Mouse (Mus musculus) midbrain, postnatal 0 days (tissue): ENCODE data around the gene Cadm2. TPM values are rescaled to one million over a fixed set of nuclear protein-coding genes. Genes with fewer than 3 reads are reported as not detected.

Experiments used
- ATAC-seq: fragments of 200-750 bp; cut with Nextera tagmentation; 2 replicates; pipeline ENCODE4 v1.8.0; 2017; ENCODE audit warnings: moderate number of reproducible peaks, mild to moderate bottlenecking, moderate TSS enrichment, moderate library complexity; ENCODE audit not compliant: low FRiP score
- DNase-seq: peaks from one replicate; pipeline ENCODE4 v3.0.0-alpha.2; 2015; ENCODE audit warnings: low spot score
- H3K27ac ChIP-seq: fragments of 300-500 bp; sonication (generic); 2 replicates; pipeline ENCODE4 v1.5.1; 2014; ENCODE audit warnings: low read depth, mild to moderate bottlenecking, low read length, mixed read lengths
- H3K27me3 ChIP-seq: fragments of 300-500 bp; sonication (generic); 2 replicates; pipeline ENCODE4 v1.6.1; 2014; ENCODE audit warnings: low read length, control low read depth, mixed read lengths; ENCODE audit not compliant: insufficient read depth
- H3K36me3 ChIP-seq: fragments of 300-500 bp; sonication (generic); 2 replicates; pipeline ENCODE4 v1.6.1; 2014; ENCODE audit warnings: low read length, control low read depth, mixed read lengths; ENCODE audit not compliant: insufficient read depth
- H3K4me1 ChIP-seq: fragments of 300-500 bp; sonication (generic); 2 replicates; pipeline ENCODE4 v1.6.1; 2014; ENCODE audit warnings: mild to moderate bottlenecking, control low read depth, antibody characterized with exemption, low read length, mixed read lengths; ENCODE audit not compliant: insufficient read depth
- H3K4me2 ChIP-seq: fragments of 300-500 bp; sonication (generic); 2 replicates; pipeline ENCODE4 v1.6.1; 2014; ENCODE audit warnings: low read depth, mild to moderate bottlenecking, low read length, mixed read lengths; ENCODE audit not compliant: poor library complexity, severe bottlenecking
- H3K4me3 ChIP-seq: fragments of 300-500 bp; sonication (generic); 2 replicates; pipeline ENCODE4 v1.5.1; 2014; ENCODE audit warnings: low read depth, mild to moderate bottlenecking, low read length, moderate library complexity
- H3K9ac ChIP-seq: fragments of 300-500 bp; sonication (generic); replicated peaks from 2 replicates; pipeline ENCODE4 v1.6.1; 2014; ENCODE audit warnings: mild to moderate bottlenecking, low read length, moderate library complexity, mixed read lengths; ENCODE audit not compliant: poor library complexity, severe bottlenecking
- H3K9me3 ChIP-seq: fragments of 300-500 bp; sonication (generic); 2 replicates; pipeline ENCODE4 v1.6.1; 2016; ENCODE audit warnings: low read length, control low read depth
- CTCF ChIP-seq: IDR thresholded peaks from 2 replicates; pipeline ENCODE4 v1.5.1; 2016; ENCODE audit warnings: antibody characterized with exemption, mild to moderate bottlenecking
- WGBS: fragments of 180-500 bp; shearing (Covaris S2); extraction: QIAGEN DNeasy Blood & Tissue Kit; methylation state at CpG from one replicate; pipeline ENCODE4 v1.1.7; 2014; 5-methylcytosine and 5-hydroxymethylcytosine counted together
- polyA plus RNA-seq: library from polyadenylated mRNA; unstranded; fragments of >200 nt; fragmentation: Nextera tagmentation; extraction: Ambion mirVana; gene quantifications from 2 replicates; pipeline ENCODE4 v1.2.1, GENCODE M21; 2015
- total RNA-seq: library from RNA; depleted of rRNA; stranded (reverse); fragments of >200 nt; gene quantifications from 2 replicates; pipeline ENCODE4 v1.2.3, GENCODE M21; 2014

Gene Cadm2
- total and polyA plus RNA-seq, 2 experiments from 2014 or later, result 82.8 to 92.0 TPM

DNA sequence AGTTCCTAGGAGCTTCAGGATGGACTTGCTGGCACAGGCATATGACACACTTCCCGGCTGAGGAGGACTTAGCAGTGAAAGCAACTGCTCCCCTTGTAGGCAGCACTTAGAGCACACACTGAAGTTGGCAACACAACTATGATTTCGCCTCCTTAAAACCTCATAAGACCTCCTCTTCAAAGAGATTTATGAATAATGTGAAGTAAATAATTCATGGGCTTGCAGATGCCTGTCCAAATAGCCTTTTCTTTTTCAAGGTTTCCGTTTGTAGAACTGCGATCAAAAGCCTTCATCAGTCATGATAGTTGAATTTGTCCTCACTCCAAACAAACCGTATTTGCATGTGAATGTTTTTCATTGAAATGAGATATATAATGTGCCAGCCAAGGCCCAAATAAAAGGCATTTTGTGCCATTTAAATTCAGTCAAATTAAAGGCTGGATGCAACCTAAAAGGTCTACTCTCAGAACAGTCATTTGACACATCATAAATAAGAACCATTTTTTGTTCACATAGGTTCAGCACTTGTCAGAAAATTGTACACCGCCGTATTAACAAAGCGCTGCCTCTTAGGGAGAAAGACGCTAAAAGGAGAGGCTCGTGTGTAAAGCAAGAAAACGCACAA, 651.1 kb downstream of the Cadm2 start:
- Histone ChIP-seq H3K27ac (0 out of 2 replicates have a peak overlapping the region, but pooled peaks have one; percentile 26), H3K4me1 (no peaks in the 10 kb centered on the region), H3K36me3 (no peaks in the 10 kb centered on the region), H3K9ac (no peak overlapping the region), H3K27me3 (no peaks in the 10 kb centered on the region), H3K4me3 (no peak overlapping the region), H3K4me2 (peak overlapping the region; percentile 1; the same call in 1 of the 2 replicates), H3K9me3 (no peaks in the 10 kb centered on the region)
- ATAC-seq, result no peak
- TF ChIP-seq CTCF, result no peak
- 44% methylated on average over 11 of the region's 11 CpGs for WGBS
- peak; percentile 59 for DNase-seq

DNA sequence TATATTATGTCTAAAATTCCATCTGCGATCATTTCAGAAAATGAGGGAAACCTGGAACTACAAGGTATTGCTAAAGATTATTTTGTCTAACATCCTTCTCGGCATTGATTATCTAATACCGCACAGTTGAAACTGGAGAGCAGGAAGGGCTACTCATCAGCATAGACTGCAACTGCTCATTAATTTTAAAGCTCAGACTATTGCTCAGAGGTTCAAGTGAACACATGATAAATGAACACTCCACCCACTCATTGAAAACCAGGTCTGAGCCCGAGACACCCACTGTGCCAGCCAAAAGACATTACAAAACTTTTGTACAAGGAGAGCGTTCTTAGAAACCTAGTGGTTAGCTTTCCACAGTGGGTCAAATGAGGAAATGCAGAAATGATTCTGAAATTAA, 652.4 kb downstream of the Cadm2 start:
- Histone ChIP-seq H3K4me2 (no peak overlapping the region), H3K9me3 (no peaks in the 10 kb centered on the region), H3K4me3 (no peak overlapping the region), H3K4me1 (no peaks in the 10 kb centered on the region), H3K27me3 (no peaks in the 10 kb centered on the region), H3K9ac (no peak overlapping the region), H3K27ac (no peak overlapping the region), H3K36me3 (no peaks in the 10 kb centered on the region)
- TF ChIP-seq CTCF, result no peak
- DNase-seq, result no peak
- WGBS, result 72% methylated on average over 5 of the region's 5 CpGs
- ATAC-seq, result no peak

DNA sequence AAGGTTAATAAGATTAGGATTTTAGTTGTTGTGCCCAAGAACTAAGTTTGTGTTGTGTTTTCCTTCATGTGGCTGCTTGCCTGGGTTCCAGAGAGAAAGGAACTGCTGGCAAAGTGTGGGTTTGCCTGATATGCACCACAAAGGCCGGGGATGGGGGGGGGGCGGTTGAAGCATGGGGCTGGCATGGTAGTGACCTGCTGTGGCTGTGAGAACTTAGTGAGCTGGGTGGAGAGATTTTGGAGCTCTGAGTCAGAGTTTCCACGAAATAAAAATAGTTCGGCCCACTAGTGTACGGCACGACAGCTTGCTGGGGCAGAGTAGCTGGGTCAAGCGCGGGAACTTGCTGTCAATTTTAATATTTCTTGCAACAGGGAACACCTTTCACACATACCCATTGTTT, 653.0 kb downstream of the Cadm2 start:
- Histone ChIP-seq H3K9me3 (no peaks in the 10 kb centered on the region), H3K27ac (no peak overlapping the region), H3K4me3 (no peak overlapping the region), H3K36me3 (no peaks in the 10 kb centered on the region), H3K27me3 (no peaks in the 10 kb centered on the region), H3K9ac (no peak overlapping the region), H3K4me2 (no peak overlapping the region), H3K4me1 (no peaks in the 10 kb centered on the region)
- ATAC-seq, result no peak
- no peak for DNase-seq
- no peak for TF ChIP-seq CTCF
- 85% methylated on average over 8 of the region's 8 CpGs for WGBS

DNA sequence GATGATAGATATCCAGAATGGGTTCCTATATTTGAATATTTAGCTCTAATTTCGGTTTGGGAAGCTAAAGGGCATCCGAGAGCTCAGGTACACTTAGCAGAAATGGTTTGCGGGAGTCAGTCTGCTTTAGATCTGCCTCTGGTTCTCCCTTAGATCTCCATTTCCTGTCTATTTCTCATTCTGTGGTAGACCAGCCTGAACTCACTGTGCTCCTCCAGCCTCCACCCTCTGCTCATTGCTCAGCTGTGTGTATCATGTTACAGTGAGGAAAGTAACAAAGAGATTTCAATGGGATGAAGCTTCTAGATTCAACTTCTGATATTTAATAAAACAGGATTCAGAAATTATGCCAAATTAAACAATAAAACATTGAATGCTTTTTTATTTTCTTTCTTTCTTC, 661.6 kb downstream of the Cadm2 start:
- Histone ChIP-seq H3K4me1 (no peaks in the 10 kb centered on the region), H3K9ac (no peak overlapping the region), H3K36me3 (no peaks in the 10 kb centered on the region), H3K4me2 (no peak overlapping the region), H3K27me3 (no peaks in the 10 kb centered on the region), H3K27ac (no peak overlapping the region), H3K9me3 (no peaks in the 10 kb centered on the region), H3K4me3 (no peak overlapping the region)
- no peak for DNase-seq
- WGBS, result 79% methylated on average over 3 of the region's 3 CpGs
- ATAC-seq, result no peak
- no peak for TF ChIP-seq CTCF

DNA sequence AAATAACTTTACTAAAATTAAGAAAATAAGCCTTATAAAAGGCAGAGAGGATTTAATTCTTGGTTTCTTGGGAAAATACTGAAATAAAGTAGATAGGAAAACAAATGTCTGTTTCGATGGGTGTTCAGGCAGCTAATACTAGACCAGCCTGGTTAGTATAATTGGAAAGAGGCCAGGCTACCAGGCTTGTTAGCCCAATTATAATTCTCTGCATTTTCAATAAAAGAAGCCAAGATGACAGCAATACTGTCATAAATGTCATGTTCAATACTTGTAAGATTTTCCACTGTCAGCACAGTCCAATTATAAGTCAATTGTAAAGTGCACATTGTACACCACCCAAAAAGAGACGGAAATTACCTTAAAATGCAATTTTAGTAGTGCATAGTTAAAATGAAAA, 664.8 kb downstream of the Cadm2 start:
- Histone ChIP-seq H3K36me3 (no peaks in the 10 kb centered on the region), H3K27me3 (no peaks in the 10 kb centered on the region), H3K4me2 (no peak overlapping the region), H3K27ac (no peak overlapping the region), H3K9me3 (no peaks in the 10 kb centered on the region), H3K4me3 (no peak overlapping the region), H3K9ac (no peak overlapping the region), H3K4me1 (no peaks in the 10 kb centered on the region)
- no peak for TF ChIP-seq CTCF
- no peak for ATAC-seq
- WGBS, result 74% methylated on average over 2 of the region's 2 CpGs
- peak; percentile 14 for DNase-seq

DNA sequence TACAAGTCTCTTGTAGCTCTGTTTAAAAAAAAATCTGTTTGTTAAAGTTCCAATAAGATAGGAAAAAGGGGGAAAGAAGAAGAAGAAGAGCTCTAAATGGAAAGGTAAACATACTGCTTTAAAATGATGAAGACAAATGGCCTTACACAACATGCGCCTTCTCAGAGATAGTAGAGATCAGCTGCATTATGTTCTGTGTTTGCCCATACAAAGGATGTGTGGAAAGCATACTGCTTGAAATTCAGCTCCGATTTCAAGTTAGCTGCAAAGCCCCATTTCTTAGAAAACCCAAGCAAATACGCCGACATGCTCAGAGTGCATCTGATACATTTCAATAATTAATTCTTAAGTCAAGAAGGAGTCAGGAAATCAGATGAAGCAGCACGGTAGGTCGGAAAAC, 684.4 kb downstream of the Cadm2 start:
- 47% methylated on average over 6 of the region's 6 CpGs for WGBS
- DNase-seq, result no peak
- H3K9me3 ChIP-seq, result no peaks in the 10 kb centered on the region
- TF ChIP-seq CTCF, result no peak
- no peak for ATAC-seq
- H3K9ac ChIP-seq, result no peak overlapping the region
- no peaks in the 10 kb centered on the region for H3K4me1 ChIP-seq
- H3K4me2 ChIP-seq, result no peak overlapping the region
- no peak overlapping the region for H3K4me3 ChIP-seq
- H3K27ac ChIP-seq, result no peak overlapping the region
- no peaks in the 10 kb centered on the region for H3K27me3 ChIP-seq
- no peaks in the 10 kb centered on the region for H3K36me3 ChIP-seq
